Mouse (Mus musculus): ENCODE results near the gene Cd84. TPM values are rescaled to one million over a fixed set of nuclear protein-coding genes. Genes with fewer than 3 reads are reported as not detected.

Gene Cd84
- total RNA-seq, 2 experiments from 2014 or later = 2.6 to 3.7 TPM

DNA sequence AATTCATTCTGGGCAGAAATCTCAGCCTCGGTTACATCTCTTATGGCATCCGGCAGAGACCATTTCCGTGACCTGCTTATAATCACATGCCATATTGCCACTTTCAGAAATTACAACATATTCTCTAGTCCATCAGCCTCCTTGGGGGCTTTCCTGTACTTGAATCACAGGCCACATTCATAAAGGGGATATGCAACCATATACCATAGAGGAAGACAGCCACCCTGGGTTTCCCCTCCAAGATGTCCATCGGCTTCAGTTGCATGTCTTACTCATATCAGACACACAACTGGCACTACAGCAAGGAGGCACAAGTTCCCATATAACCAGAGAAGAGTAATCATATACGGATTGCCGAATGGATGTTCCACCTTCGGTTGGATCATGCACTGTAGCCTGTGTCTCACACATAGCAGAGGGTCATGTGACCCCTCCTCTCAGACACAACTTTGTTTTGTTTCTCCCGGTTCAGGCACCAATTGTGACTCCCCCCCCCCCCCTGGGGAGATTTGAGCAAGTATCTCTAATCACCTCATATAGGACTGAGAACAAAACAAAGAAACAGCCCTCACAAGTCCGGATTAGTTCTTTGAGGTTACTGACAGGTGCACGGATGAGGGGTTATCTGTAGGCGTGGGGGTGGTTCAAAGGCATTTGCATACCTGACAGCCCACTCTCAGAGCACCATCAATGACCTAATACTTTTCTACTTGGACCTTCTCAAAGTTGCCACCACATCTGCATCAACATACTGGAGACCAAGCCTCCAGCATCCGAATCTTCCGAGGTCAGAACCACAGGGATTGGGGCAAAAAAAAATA lies 76.4 kb downstream of the Cd84 start:
- DNase-seq (ENCODE audit: extremely low spot score in 1 of 2, low spot score in 1 of 2) = no peak

DNA sequence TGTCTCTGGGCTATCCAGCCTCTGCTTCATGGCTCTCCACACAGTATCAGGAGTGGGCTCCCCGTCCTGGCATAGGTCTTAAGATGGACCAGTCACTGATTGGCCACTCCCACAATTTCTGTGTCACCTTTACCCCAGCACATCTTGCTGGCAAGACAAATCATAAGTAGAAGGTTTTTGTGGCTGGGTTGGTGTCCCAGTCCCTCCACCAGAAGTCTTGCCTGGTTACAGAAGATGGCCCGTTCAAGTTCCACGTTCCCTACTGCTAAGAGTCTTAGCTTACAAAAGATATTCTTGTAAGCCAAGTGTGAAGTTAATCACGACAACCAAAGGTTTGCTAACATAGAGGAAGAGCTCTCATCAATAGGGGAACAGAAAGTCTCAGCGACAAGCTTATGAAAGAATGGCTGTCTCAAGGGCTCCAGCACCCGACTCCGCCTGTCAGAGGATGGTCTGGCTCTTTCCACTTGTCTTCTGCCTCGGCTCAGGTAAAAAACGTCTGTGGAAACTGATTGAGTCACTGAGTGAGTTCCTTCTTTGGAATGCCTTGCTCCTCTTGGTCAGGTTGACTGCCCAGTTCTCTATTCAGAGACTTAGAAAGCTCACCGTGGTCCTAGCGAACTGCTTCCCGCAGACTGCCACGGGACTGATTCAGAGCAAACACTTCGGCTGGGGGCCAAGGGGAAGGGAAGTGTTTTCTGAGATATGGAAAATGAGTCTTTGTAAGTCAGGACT lies 78.0 kb downstream of the Cd84 start, which contains the start of gene Slamf6:
Gene Slamf6, plus strand, starts transcription at position 211 of the 735 bp plus-strand sequence.
- no peak for DNase-seq (ENCODE audit: extremely low spot score in 1 of 2, low spot score in 1 of 2)

DNA sequence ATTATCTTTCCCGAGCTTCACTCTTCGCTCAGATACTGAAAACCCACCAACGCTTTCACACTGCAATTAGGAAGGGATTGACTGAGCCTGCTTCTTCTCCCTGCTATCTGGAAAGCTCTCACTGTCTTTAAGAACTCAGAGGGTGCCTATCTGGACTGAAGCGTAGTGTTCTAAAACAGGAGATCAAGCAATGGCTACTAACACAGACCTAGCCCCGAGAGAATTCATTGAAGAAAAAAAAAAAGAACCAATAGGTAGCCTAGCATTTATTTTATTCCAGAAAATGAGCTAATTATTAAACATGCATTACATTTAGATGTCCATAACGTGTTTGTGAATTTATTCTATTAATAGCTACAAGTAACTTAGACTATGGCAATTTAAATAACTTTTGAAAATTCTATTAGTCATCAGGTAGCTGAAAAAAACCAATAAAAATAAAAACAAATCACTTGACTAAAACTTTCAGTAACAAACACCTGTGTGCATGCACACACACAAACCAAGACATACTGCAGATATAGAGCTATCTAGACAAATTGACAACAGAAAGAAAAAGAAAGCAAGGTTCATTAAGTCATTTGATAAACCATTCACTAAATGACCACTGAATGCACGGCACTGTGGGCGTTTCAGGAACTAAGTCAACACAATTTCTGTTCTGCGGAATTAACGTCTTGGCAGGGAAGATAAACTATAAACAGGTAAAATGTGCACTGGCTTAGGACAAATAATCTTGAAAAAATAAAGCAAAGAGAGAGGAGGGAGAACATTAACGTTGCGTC lies 78.8 kb downstream of the Cd84 start:
- no peak for DNase-seq (ENCODE audit: extremely low spot score in 1 of 2, low spot score in 1 of 2)

DNA sequence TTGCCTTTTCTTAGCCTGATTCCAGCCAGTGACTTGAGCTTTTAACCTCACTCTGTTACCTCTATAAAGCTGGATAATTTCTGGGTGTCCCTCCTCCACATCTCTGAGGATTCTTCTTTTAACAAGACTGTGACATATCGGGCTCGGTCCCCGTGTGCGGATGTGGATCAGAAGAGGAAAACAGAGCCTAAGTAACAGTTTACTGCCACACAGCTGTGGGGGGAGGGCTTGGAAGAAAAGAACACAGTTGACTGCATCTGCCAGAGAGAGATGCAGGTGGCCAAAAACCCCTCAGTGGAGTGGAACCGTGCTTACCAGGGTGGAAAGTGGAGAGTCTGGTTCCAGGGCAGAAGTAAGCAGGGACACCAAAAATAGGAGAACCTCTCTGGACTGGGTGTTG lies 79.7 kb downstream of the Cd84 start:
- no peak for DNase-seq (ENCODE audit: extremely low spot score in 1 of 2, low spot score in 1 of 2)

DNA sequence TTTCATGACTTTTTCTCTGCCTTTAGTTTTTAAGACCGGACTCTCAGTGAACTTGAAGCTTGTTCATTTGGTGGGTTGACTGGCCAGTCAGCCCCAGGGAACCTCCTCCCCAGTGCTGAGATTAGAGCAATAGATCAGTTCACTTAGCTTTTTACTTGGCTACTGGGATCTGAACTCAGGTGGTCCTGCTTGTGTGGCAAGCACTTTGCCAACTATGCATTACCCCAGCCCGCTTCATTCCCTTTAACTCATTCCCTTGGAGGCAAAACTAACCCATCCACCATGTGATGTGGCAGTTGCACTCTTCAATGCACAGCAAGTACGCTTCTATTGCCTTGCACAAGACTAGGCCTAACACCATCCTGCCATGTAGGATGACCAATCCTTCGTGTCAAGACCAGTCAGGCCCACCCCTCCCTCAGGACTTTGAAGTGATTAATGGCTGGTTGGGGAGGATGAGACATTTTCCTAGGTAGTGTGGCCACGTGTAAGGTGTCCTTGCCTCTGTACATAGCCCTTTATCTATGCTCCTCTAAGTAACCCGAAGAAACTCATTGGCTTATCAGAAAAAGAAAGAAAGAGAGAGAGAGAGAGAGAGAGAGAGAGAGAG lies 80.5 kb downstream of the Cd84 start:
- no peak for DNase-seq (ENCODE audit: extremely low spot score in 1 of 2, low spot score in 1 of 2)

DNA sequence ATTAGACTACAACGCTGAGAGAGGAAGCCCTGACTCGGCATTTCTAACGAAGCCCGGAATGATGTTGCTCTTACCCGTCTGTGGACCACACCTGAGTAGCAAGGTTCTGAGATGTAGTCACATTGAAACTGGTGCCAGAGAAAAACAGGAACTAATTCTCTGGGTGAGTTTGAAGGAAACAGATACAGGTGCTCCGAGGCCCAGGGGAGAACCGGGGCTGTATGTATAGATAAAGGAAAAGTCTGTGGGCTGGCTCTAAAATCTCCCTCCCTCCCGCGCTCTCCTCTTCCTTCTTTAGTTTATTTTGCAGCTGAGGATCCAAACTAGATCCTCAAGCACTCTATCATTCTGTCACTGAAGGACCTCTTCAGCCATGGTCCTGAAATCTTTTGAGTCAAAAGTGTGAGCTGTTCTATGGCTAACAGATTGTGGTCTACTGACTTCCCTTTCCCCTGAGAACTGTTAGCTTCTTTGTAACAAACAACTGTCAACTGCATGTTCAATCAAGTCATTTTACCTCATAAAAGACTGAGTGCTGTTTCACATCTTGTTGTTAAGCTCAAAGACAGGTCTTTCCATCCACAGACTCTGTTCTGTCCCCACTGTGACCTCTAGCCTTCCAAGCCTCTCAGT lies 81.6 kb downstream of the Cd84 start:
- no peak for DNase-seq (ENCODE audit: extremely low spot score in 1 of 2, low spot score in 1 of 2)

DNA sequence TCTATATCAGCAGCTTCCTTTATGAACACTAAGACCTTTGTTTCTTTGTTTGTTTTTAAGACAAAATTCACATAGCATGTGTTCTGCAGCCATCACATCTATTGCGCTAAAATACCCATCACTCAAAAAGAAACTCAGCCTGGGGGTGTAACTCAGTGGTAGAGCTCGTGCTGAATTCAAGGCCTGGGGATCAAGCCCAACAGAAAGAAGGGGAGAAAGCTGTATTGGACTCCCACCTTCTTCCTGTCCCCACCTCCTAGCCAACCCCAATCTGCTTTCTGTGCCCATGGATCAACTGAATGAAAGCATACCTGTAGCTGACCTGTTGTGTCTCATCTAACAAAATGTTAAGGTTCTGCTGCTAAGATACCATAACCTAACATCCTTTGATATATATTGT lies 82.1 kb downstream of the Cd84 start:
- no peak for DNase-seq (ENCODE audit: extremely low spot score in 1 of 2, low spot score in 1 of 2)

DNA sequence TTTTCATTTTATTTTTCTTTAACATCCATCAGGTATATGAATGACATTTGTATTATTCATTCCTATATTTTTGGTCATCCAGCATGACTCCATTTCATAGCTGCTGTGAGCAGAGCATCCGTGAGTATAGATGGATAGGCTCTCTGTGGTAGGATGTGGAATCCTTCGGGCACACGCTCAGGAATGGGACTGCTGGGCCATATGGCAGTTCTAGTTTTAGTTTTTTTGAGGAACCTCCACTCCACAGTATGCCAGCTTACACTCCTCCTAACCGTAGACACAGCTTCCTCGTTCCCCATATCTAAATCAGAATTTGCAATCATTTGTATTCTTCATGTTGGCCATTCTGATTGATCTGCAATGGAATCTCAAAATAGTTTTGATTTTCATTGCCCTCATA lies 83.3 kb downstream of the Cd84 start:
- no peak for DNase-seq (ENCODE audit: extremely low spot score in 1 of 2, low spot score in 1 of 2)

DNA sequence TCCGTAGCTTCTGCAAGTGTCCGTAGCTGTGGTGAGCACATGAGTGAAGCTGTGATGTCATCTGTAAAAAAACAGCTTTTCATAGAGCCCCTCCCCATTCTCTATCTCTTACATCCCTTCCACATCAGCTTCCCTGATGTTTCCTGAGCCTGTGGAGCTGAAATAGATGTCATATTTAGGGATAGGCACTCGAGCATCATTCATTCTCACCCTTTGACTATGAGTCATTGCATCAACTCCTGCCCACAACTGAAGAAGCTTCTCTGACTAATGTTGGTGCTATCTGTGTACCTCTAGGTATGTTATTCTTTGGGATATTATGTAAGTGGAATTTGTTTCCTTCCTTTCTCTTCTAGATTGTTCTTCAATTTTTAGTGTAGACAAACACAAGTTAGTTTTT lies 85.4 kb downstream of the Cd84 start:
- DNase-seq (ENCODE audit: extremely low spot score in 1 of 2, low spot score in 1 of 2) = no peak

DNA sequence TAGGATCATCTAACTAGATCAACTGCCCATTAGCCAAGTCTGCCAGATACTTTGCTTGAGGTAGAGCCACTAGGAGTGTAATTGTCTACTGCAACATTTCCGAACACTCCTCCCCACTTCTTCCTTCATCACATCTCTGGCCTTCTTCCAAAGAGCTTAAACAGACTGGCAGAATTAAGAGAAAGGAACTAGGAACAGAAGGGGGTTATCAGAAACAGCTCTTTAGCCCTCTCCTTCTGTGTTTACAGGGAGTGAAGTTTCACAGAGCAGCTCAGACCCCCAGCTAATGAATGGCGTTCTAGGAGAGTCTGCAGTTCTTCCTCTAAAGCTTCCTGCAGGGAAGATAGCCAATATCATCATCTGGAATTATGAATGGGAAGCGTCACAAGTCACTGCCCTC lies 94.4 kb downstream of the Cd84 start:
- no peak for DNase-seq (ENCODE audit: extremely low spot score in 1 of 2, low spot score in 1 of 2)

DNA sequence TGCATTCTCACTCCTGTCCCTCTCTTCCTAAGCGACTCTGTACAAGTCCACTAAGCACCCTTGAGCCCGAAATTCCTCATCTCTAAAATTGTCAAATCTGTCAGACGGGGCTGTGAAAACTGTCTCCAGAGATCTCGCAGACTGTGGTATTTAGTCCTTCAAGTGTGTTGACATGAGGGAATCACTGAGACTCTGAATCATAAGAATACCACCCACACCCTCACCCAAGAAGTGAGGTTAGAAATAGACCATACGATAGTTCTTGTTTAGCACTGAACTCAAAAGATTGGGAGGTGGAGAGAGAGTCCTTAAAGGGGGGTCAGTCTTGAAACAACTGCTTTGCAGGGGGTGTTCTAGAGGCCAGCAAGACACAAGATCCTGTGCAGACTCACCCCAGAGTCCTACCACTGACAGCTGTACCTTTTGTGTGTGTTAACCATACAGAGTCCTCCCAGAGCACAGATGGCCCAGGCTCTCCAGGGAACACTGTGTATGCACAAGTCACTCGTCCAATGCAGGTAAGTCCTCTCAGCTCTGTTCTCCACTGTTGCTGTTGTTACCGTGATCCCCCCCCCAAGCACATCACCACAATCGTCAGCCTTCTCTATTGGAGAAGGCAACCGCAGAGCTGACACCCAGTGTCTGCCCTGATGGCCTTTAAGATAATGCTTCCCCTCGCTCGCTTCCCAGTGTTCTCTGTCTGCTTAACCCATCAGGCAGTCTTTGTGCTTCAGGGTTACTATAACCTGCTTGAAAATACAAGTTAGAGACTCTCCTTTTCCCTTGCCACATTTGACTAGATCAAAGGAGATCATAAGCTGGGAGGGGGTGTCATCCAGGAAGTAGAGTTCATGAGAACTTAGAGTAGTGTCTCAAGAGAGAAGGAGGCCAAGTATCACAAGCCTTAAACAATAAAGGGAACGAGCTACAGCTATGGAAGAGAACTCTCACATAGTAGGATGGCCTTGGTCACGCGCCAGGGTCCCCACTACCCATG lies 99.8 kb downstream of the Cd84 start:
- DNase-seq (ENCODE audit: extremely low spot score in 1 of 2, low spot score in 1 of 2) = no peak

Other genes starting within 250 kb of the Cd84 start
- gene Ly9, start 232.3 kb upstream of the Cd84 start, total RNA-seq (2021) = under 1 TPM in 1 of 2 experiments, not detected in 1; 0.23 TPM
- gene Slamf7, start 186.7 kb upstream of the Cd84 start, total RNA-seq (2021) = not detected
- gene Cd48, start 157.7 kb upstream of the Cd84 start, total RNA-seq (2021) = under 1 TPM in 1 of 2 experiments, not detected in 1; 0.52 TPM
- gene Slamf1, start 72.6 kb upstream of the Cd84 start, total RNA-seq (2021) = under 1 TPM; 0.12 to 0.33 TPM
- gene Gm10521, start 56.0 kb downstream of the Cd84 start, total RNA-seq (2021) = under 1 TPM in 1 of 2 experiments, not detected in 1; 0.14 TPM
- not detected for gene Slamf6, start 77.8 kb downstream of the Cd84 start, total RNA-seq (2021)
- gene Vangl2, start 188.7 kb downstream of the Cd84 start, total RNA-seq (2021) = 10 to 100 TPM; 15.9 to 18.3 TPM
- 1 to 10 TPM; 1.3 to 1.6 TPM for gene Nhlh1, start 217.9 kb downstream of the Cd84 start, total RNA-seq (2021)
- 100 to 1,000 TPM; 148 to 149 TPM for gene Copa, start 242.8 kb downstream of the Cd84 start, total RNA-seq (2021)
- 10 to 100 TPM; 59.5 to 63.2 TPM for gene Ncstn, start 243.1 kb downstream of the Cd84 start, total RNA-seq (2021)